Mouse (Mus musculus) cerebellum, adult 11-12 months (tissue): Measurements from ENCODE around the gene Ica1l.

Source experiments
- DNase-seq: peaks from one replicate; pipeline ENCODE4 v3.0.0; 2022

The Ica1l gene

GRCm38 (mm10) chr1:59959941-59960340 lies 83.0 kb downstream of the Ica1l start:
- no peak for DNase-seq

- DNase-seq: peak; percentile 56
Measured at GRCm38 (mm10) chr1:59957206-59957605, 85.8 kb downstream of the Ica1l start.

- no peak for DNase-seq
Measured at GRCm38 (mm10) chr1:59947509-59947908, 95.5 kb downstream of the Ica1l start.

GRCm38 (mm10) chr1:59945969-59946368 lies 97.0 kb downstream of the Ica1l start:
- no peak for DNase-seq

- no peak for DNase-seq
Measured at GRCm38 (mm10) chr1:59943825-59944224, 99.2 kb downstream of the Ica1l start.

- no peak for DNase-seq
Measured at GRCm38 (mm10) chr1:59942057-59942790, 100.8 kb downstream of the Ica1l start.

GRCm38 (mm10) chr1:59941063-59941462 lies 101.9 kb downstream of the Ica1l start:
- DNase-seq: no peak

- no peak for DNase-seq
Measured at GRCm38 (mm10) chr1:59932991-59933390, 110.0 kb downstream of the Ica1l start.
